Mouse (Mus musculus) embryonic fibroblast, embryonic 13.5 days (primary cell): ENCODE measurements at regions not wholly inside any gene's neighbourhood (a gene's known extent, or its start where the extent isn't known, plus 50 kb on each side); places are given as distances from the start of the nearest gene placed in this dataset.

Experiments used
- CTCF ChIP-seq: IDR thresholded peaks from 2 replicates; pipeline ENCODE4 v1.5.1; 2011; ENCODE audit warnings: mild to moderate bottlenecking, control low read depth, low read length, moderate library complexity, borderline replicate concordance; ENCODE audit not compliant: insufficient read depth
- POLR2A ChIP-seq: IDR thresholded peaks from 2 replicates; pipeline ENCODE4 v1.6.1; 2011; ENCODE audit warnings: low read depth, mild to moderate bottlenecking, control low read depth, low read length, moderate library complexity

DNA sequence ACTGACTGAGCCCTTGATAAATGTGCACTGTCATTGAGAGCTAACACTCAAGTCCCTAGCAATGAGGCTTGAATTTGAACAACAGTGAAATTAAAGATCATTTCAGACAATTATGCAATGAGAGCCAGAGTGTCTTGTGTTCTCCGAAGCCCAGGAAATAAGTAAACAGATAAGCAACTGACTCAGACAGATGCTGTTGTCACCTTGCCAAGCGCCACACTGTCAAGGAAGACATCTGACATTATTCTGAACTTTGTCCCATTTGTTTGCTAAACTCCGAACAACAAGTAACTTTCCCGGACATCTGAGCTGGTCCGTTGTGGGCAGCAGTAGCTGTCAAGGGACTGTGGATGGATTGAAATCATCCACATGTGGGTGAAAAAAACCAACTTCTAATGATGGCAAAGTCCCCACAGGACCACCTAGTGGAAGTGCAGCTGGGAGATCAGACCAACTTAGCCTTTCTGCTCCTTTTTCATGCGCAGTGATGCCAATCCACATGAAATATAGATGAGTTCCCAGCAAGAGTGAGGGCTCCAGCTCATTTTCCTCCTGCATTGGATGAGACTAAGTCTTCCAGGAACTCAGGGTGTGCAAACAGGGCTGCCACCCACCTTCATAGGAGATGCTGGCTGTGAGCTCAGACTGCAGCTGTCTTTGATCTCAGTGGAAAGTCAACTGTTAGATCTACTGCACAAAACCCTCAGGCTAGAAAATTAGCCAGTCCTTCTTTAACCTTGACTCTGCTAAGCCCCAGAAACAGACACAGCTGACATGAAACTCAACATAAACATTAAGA, 282.8 kb upstream of the Gria1 start:
- TF ChIP-seq CTCF (no peak), POLR2A (no peak)
